Mouse (Mus musculus): ENCODE measurements at regions not wholly inside any gene's neighbourhood (a gene's known extent, or its start where the extent isn't known, plus 50 kb on each side); places are given as distances from the start of the nearest gene placed in this dataset.

DNA sequence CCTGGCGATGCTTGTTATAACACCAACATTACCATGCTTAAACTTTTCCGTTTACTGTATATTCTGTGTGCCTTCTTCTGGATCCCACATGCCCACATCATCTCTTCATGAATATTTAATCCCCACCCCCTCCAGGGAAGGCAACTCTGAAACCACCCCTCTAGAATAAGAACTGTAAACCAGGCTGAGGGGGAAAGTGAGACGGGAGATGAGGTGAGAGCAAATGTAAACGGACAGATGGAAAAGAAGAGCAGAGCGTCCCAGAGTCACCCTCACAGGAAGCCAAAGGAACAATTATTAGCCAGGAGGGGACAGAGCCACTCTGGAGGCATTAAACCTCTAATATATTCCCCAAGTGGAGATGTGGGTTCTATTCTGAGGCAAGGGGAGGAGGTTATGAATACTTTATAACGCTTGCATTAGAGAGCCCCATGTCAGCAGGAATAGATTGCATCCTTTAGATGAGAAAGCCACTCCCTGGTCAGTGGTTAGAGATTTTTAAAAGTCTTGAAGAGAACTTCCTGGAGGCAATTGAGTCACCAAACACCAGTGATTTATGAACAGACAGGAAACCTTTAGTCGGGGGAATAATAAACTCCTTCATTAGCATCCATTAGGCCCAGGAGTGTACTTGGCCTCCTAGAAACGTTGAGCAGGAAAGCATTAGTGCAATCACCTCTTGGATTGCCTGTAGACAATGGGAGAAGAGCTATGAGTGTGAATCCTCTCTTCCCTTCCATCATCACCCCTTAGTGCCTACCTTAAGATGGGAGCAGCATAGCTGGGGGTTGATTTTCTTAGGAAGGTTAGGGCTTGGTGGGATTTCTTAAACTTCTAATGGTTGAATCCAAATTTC, 220.1 kb downstream of the Elavl2 start:
- no peak for DNase-seq

- no peak for DNase-seq
These were observed 236.1 kb downstream of the Elavl2 start for GRCm38 (mm10) chr4:91164280-91165121.

- DNase-seq = no peak
These were observed 243.5 kb downstream of the Elavl2 start for GRCm38 (mm10) chr4:91157047-91157446.

- no peak for DNase-seq
These were observed 255.9 kb downstream of the Elavl2 start for GRCm38 (mm10) chr4:91144666-91145065.

DNA sequence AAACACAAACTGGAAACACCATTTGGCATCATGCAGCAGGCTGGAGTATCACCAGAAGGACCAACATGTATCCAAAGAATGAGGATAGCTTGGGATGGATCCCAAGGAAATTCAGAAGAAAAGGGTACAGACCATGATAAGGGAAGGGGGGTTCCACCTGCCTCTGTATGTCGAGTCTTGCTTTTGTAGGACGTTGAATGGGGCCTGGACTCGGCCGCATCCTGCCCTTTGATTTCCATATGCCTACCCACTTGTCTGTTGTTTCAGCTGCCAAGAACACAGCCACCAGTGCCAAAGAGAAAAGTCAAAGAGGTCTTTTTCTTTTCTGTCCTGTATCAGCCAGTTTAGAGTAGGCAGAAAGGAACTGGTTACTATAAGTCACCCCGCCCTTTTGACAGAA, 256.7 kb downstream of the Elavl2 start:
- DNase-seq = no peak

GRCm38 (mm10) chr4:91135327-91135726, 265.3 kb downstream of the Elavl2 start:
- no peak for DNase-seq

DNA sequence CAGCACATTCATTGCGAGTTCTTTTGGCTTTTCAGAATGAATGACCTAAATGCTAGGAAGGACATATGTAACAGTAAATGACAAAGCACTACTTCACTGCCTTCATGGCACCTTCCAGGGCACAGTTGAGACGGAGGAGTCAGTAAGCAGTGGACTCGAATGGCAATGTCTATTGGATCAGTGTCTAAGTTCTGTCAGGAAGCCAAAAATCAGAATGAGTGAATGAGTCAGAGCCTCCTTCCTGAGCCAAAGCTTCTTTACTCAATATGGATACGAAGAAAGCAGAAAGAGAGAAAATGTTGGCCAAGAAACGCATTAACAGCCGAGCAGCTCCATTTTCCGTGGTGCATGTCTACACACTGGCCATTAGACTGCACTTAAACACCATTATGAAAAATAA, 268.3 kb downstream of the Elavl2 start:
- no peak for DNase-seq

GRCm38 (mm10) chr4:91120277-91120676, 280.3 kb downstream of the Elavl2 start:
- no peak for DNase-seq

- no peak for DNase-seq
These were observed 283.6 kb downstream of the Elavl2 start for GRCm38 (mm10) chr4:91116807-91117609.

- DNase-seq = no peak
These were observed 288.6 kb downstream of the Elavl2 start for GRCm38 (mm10) chr4:91111684-91112681.

- DNase-seq = no peak
These were observed 304.5 kb downstream of the Elavl2 start for GRCm38 (mm10) chr4:91096086-91096485.

DNA sequence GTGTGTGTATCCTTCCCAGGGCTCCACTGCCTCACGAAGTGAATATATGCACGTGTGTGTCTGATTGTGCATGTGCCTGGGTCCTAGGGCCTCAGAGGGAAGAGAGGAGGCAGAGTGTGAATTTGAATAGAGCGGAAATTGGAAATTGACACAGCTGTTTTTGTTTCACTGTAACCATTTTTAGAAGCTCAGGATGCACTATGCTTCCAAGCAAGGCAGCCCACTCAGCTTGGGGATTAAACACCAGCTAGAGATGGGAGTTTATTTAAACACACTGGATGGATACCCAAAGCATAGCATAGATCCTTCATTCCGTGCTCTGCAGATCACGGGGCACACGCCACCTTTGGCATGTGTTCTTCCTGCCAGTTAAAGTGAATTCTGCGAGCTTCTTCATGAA, 306.2 kb downstream of the Elavl2 start:
- no peak for DNase-seq

GRCm38 (mm10) chr4:91093885-91094284, 306.7 kb downstream of the Elavl2 start:
- DNase-seq = no peak

GRCm38 (mm10) chr4:91092323-91092722, 308.3 kb downstream of the Elavl2 start:
- DNase-seq = no peak

DNA sequence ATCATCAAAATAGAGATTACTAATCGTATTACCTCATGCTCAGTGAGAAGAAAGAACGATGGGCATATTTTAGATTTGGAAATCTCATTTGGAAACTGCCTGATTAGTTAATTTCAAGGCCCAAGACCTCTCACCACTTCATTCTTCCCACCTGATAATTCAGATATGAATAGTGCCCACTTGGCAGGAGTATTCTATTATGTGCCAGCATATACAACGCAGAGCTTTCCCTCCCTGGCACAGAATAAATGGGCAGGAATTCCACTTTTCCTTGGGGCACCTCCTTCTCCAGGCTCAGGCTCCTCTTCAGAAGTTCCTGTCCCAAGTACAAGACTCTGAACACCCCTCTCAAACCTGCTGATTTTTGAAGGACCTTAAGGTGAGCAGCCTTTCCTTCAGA, 308.7 kb downstream of the Elavl2 start:
- DNase-seq = no peak

DNA sequence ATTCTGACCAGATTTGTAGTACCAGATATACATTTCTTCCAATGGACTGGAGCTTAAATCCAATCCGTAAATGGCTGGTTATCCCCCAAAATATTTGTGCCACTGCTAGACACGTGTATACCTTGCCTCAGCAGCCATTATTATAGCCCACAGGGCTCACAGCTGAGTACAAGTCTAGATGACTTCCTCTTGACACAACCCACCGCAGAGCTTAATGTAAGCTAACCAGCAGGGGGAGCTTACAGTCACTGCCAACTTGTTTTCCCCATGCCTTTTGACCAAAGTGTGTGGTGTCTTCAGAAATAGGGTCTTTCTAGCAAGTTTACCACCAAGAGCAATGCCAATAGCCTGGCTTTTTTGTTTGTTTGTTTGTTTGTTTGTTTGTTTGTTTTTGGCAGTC, 316.6 kb downstream of the Elavl2 start:
- DNase-seq = no peak

DNA sequence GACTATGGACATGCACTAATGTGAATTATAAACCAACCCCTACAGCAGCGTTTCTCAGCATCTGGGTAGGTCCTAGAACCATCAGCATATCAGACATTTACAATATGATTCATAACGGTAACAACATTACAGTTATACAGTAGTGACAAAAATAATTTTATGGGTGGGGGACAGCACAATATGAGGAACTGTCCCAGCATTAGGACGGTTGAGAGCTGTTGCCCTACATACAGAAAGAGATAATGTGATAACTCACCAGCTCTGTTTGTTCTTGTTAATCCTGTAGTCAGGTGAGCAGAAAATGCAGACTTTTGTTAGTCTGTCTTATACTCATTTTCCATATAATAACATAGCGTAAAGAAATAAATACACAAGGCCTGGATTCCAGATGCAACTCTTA, 319.1 kb downstream of the Elavl2 start:
- no peak for DNase-seq

DNA sequence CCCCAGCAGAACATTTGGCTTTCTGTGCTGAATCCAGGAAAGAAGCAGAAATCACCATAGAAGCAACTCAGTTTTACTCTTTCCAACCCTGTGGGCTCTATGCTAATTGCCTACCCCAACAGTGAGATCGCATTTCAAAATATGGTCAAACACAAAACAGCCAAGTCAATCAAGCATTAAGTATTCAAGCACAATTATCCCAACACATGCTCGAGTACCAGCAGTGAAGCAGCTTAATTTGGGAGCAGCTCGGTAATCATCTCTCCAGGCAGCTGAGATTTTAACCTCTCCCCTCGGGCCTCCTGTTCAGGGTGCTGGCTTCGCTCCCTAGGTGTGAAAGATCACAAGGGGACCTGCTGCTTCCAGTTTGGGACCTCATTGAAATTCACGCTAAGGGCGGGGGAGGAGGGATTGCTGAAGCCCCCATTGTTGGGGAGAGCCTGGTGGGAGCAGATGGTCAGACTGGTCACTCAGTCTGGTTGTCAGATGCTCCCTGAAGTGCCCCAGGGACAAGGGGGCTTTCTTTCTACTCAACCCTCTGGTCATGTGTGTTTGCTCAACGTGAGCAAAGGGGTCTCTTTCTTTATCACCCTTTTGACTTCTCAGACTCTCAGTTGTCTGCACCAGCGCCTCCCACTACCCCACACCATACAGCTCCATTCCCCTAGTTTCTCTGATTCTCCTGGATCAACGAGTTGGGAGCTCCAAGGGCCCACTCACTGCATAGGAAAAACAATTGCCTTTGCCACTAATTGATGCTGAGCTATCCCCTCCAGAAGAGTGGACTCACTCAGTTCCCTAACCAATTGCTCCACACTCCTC, 319.8 kb downstream of the Elavl2 start:
- no peak for DNase-seq

- no peak for DNase-seq
These were observed 329.3 kb downstream of the Elavl2 start for GRCm38 (mm10) chr4:91071263-91071662.

GRCm38 (mm10) chr4:91060933-91061332, 339.7 kb downstream of the Elavl2 start:
- no peak for DNase-seq

DNA sequence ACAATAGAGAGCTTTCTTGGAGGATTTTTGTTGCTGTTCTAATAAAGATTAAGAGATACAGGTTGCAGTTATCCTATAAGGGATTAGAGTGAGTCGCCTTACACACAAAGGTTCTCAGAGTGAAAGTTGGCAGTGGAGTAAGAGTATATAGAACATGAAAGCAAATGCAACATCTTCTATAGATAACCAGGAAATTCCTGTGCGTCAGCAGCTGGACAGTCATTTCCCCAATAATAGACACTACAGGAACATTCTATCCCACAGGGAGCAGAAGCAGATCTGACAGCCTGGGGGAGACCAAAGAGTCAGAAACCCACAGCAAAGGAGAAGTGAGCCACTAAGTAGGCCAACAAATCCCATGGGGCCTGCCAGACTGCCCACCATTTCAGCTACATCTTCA, 348.7 kb downstream of the Elavl2 start:
- no peak for DNase-seq
